Mouse (Mus musculus) left cerebral cortex, adult 2 months (tissue): ENCODE measurements around the gene Jaml. TPM values are rescaled to one million over a fixed set of nuclear protein-coding genes. Genes with fewer than 3 reads are reported as not detected.

Experiments
- DNase-seq, 2 experiments: peaks; one replicate each; pipeline ENCODE4 v3.0.0; 2021 to 2022; ENCODE audit warnings: low spot score in 2 of 2, mixed read lengths in 1 of 2; ENCODE audit errors: extremely low spot score in 1 of 2
- H3K27ac ChIP-seq: fragments of 200-600 bp; 2 replicates; pipeline ENCODE4 v1.8.1; 2022
- H3K4me3 ChIP-seq: fragments of 200-600 bp; 2 replicates; pipeline ENCODE4 v1.8.1; 2022
- CTCF ChIP-seq: fragments of 200-600 bp; IDR thresholded peaks from 2 replicates; pipeline ENCODE4 v1.8.1; 2022; ENCODE audit warnings: antibody characterized with exemption, mild to moderate bottlenecking, moderate library complexity
- intact Hi-C: fragments of 180-260 bp; cut with DNase I; formaldehyde crosslinking; loops from one replicate; pipeline ENCODE4 v1.15.1; 2025
- total RNA-seq, 2 experiments: library from RNA; stranded (reverse); gene quantifications; 2 replicates each; pipeline ENCODE4 v1.2.3; 2021

Jaml gene
- total RNA-seq, 2 experiments from 2014 or later: 0.41 to 0.98 TPM

DNA sequence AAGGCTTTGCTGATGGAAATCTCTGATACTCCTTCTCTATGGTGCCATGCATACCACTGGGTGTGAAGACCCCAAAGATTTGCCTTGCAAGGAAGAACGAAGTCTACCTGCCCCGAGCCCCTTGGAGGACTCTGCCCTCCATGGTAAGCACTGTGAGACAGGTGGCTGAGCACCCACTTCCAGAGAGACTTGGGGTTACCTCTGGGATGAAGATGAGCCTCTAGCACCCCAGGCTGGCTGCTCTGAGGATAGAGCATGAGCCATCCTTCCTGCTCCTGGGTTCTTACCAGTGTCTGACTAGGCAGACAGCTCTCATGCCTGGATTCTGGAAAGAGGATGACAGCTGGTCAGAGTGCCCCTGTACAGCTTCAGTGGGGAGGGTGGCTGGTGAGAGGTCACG lies 51.1 kb downstream of the Jaml start:
- DNase-seq: no peak
- H3K27ac ChIP-seq: no peak overlapping the region
- intact Hi-C loops: no loop called here
- no peak overlapping the region for H3K4me3 ChIP-seq
- TF ChIP-seq CTCF: no peak

DNA sequence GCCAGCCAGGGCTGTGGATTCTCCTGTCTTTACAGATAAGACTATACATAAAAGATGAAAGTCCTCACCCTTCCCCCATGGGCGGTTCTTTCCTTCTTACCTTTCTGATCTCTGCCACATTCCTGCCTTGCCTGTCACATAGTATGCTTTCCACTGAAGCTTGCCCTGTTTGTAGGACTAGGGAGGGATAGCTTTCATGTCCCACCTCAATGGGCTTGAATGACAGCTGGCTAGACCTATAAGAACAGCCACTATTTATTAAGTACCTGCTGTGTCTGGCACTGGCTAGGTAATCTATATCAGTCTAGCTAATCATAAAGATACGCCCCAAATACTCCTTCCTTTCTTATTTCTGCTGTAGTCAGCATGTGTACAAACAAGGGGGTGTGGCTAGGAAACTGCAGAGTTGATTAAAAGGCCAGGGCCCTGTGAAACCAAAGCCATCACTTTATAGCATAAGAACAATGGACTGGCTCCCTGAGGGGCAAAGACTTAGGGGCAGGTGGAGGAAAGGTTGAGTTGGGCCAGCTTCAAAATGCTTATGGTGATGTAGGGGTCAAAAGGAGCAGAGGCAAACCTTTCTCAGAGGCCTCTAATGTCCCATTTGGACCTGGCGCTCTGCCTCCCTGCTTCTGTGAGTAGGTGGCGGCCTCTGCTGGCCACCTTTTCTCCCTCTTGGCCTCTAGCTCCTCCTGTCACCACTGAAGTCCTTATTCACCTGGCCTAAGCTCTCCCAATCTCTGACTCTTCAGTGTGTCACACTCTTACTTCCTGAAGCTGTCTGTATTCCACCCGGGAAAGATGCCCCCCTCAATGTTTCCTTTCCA lies 54.7 kb downstream of the Jaml start:
- DNase-seq: no peak
- peak; percentile 55 for TF ChIP-seq CTCF
- intact Hi-C loops: no loop called here
- Histone ChIP-seq H3K4me3 (no peak overlapping the region), H3K27ac (no peak overlapping the region)

- intact Hi-C loops: no loop called here
- no peak for DNase-seq
- no peak for TF ChIP-seq CTCF
- Histone ChIP-seq H3K4me3 (no peak overlapping the region), H3K27ac (no peak overlapping the region)
Observed at GRCm38 (mm10) chr9:45136442-45137169, 57.6 kb downstream of the Jaml start.

- TF ChIP-seq CTCF: no peak
- DNase-seq: peak; percentile 45 to 54
- peak within 1 kb of the TSS; percentile 60 for H3K4me3 ChIP-seq
- peak within 1 kb of the TSS; percentile 74 for H3K27ac ChIP-seq
- intact Hi-C loops: loop anchor here (1.0 kb wide), 1 partner anchor 16 kb away; no protein-coding TSS in a partner anchor
Observed at GRCm38 (mm10) chr9:45138191-45139032, 59.4 kb downstream of the Jaml start, which contains the start of gene Scn4b. TSS of gene Scn4b (plus strand) at chr9:45138395.

DNA sequence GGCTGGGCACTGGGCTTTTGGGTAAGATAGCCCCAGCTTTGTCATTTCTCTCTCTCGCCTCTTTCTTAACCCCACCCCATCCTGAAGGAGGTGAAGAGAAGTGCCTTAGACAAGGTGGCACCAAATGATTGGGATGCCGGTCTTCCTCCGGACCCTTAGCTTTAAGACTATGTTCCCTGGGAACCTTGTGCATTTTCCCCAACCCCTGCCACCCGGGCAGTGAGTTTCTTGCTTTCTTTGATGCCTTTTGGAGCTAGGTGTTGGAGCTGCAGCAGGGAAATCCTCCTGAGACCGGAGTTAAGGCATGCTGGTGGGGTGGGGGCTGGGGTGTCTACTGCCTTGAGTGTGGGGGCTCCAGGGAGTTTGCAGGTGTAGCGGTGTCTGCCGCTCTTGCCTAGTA lies 60.1 kb downstream of the Jaml start:
- H3K27ac ChIP-seq: peak overlapping the region; percentile 74
- TF ChIP-seq CTCF: no peak
- DNase-seq: no peak
- intact Hi-C loops: no loop called here
- peak overlapping the region; percentile 60 for H3K4me3 ChIP-seq

DNA sequence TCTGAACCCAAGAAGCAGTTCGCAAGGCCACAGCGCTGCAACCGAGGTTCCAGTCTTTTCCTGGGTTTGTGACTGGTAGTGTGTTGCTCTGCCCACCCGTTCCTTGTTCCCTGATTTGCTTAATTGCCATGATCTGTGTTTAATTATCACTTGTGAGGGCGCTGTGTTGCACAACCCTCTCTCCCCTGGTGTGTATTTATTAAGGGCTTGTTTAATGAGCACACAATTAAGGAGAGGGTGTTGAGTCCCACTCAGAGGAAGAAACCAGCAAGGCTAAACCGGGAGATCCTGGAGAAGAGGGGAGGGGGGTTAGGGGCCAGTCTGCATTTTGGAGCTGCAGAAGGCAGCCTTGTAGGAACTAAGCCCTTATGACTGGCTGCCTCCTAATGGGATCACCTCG lies 62.0 kb downstream of the Jaml start:
- TF ChIP-seq CTCF: no peak
- Histone ChIP-seq H3K4me3 (no peak overlapping the region), H3K27ac (no peak overlapping the region)
- DNase-seq: no peak
- intact Hi-C loops: loop anchor here (10.0 kb wide), 1 partner anchor 326 kb away; no protein-coding TSS in a partner anchor

DNA sequence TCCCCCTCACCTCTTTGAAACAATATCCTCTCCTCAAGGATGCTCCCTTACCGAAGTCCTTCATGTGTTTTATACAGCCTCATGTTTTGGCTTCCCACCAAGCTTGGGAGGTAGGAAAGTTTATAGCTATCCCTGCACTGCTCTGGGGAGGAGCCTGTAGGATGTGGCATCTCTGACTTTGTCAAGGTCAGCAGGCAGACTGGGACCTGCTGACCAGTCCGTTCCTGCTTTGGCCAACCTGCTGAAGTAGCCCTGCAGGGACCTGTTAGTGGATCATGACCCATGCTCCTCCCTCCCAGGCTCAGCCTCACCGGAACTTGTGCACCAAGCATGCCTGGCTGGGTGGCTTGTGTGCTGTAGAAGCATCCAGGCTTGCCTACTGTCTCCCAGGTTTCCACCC lies 63.7 kb downstream of the Jaml start:
- TF ChIP-seq CTCF: no peak
- Histone ChIP-seq H3K27ac (no peak overlapping the region), H3K4me3 (no peak overlapping the region)
- DNase-seq: no peak
- intact Hi-C loops: loop anchor here (10.0 kb wide), 1 partner anchor 328 kb away; no protein-coding TSS in a partner anchor

DNA sequence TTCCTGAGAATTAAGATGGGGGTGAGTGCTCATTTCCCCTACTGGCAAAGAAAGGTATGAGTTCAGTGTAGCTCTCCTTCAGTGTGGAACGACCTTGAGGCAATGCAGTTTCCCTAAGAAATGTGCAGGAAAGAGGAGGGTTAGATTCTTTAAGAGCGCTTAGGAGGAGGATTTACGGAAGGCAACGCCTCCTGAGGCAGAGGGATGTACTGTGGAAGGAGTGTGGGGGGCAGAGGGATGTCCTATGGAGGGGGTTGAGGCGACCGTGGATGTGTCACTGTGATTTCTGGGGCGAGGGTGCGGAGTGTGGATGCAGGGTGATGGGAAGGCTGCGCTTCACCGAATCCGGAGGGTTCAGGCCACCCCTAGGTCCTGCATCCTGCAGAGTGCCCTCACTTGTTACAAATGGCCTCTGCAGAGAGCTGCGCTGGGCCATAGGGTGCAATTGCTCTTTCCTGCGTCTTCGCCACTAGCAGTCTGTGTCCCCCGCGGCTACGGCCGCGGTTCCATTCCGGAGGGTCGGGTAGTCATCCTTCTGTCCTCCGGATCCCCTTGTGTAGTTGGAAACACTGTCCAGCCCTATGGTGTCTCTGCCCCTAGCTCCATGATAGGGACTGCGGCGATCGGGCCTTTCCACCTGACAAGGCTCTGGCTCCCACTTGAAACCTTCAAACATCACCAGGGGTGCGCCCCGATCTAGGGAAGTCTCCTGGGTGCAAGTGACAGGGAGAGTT lies 66.7 kb downstream of the Jaml start:
- DNase-seq: peak in 1 of 2 experiments; percentile 43
- Histone ChIP-seq H3K27ac (peak overlapping the region; percentile 85), H3K4me3 (peak overlapping the region; percentile 50)
- intact Hi-C loops: loop anchor here (1.0 to 10.0 kb wide), 5 partner anchors 91 to 331 kb away; partner anchors contain the start of gene Mpzl3
- peak; percentile 36 for TF ChIP-seq CTCF

DNA sequence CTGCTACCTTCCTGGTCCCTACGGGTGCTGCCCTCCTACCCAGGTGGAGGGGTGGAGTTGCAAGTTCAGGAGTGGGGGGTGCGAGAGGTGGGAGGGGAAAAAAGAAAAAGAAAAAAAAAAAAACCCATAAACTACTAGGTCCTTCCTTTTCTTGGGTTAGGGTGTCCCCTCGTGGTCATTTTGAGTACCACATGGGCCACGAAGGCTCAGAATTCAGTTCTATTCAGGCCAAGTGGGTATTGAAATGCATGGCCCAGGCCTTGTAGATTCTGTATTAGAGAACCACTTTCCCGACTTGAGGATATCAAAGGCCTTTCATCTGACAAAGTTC lies 67.2 kb downstream of the Jaml start:
- Histone ChIP-seq H3K4me3 (peak overlapping the region; percentile 50), H3K27ac (peak overlapping the region; percentile 85)
- peak; percentile 72 to 82 for DNase-seq
- intact Hi-C loops: loop anchor here (1.0 to 10.0 kb wide), 3 partner anchors 123 to 331 kb away; no protein-coding TSS in a partner anchor
- TF ChIP-seq CTCF: peak; percentile 94

- peak overlapping the region; percentile 19; the same call in 1 of the 2 replicates for H3K27ac ChIP-seq
- intact Hi-C loops: no loop called here
Observed at GRCm38 (mm10) chr9:45150933-45151332, 72.0 kb downstream of the Jaml start.

DNA sequence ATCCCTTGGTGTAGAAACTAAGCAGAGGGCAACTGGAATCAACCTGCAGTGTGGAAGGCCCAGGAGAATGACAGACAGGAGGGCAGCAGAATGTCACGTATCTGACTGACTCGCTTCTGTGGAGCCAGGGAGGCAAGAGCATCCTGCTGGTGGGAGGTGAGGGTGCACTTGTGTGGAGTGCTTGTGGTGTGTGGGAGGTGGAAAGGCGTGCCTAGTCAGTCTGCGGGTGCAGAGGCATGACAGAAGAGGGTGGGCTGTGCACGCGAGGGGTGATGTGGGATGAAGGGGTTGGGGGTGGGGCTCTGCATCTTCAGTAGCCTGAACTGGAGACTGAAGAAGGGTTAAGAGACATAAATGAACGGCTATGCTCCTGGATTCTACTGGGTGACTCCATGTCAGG lies 74.4 kb downstream of the Jaml start:
- DNase-seq: no peak
- H3K27ac ChIP-seq: no peak overlapping the region
- H3K4me3 ChIP-seq: no peak overlapping the region
- no peak for TF ChIP-seq CTCF
- intact Hi-C loops: no loop called here

More at GRCm38 (mm10) chr9:45150933-45151332, 72.0 kb downstream of the Jaml start:
- no peak for TF ChIP-seq CTCF
- H3K4me3 ChIP-seq: no peak overlapping the region
- DNase-seq: no peak

Other genes with a start within 250 kb of the Jaml start
- gene Kmt2a, start 197.9 kb upstream of the Jaml start, total RNA-seq: 10 to 100 TPM; 81.5 to 97.4 TPM
- gene Atp5l, start 158.4 kb upstream of the Jaml start, total RNA-seq: 100 to 1,000 TPM; 302 to 340 TPM
- 10 to 100 TPM; 66.4 to 68.0 TPM for gene Ube4a, start 113.6 kb upstream of the Jaml start, total RNA-seq
- not detected for gene Cd3g, start 98.8 kb upstream of the Jaml start, total RNA-seq
- not detected for gene Cd3d, start 97.4 kb upstream of the Jaml start, total RNA-seq
- not detected for gene Cd3e, start 69.6 kb upstream of the Jaml start, total RNA-seq
- 1 to 10 TPM; 1.2 to 1.9 TPM for gene Mpzl2, start 39.4 kb upstream of the Jaml start, total RNA-seq
- gene Mpzl3, start 24.0 kb upstream of the Jaml start, total RNA-seq: 1 to 10 TPM; 3.9 to 5.0 TPM
- gene Scn2b, start 38.6 kb downstream of the Jaml start, total RNA-seq: 100 to 1,000 TPM; 238 to 254 TPM
- gene Scn4b, start 59.2 kb downstream of the Jaml start, total RNA-seq: 10 to 100 TPM; 52.1 to 74.9 TPM
- under 1 TPM; 0.63 to 0.75 TPM for gene BC049352, start 102.8 kb downstream of the Jaml start, total RNA-seq
- not detected for gene Tmprss4, start 124.9 kb downstream of the Jaml start, total RNA-seq
- gene Il10ra, start 190.0 kb downstream of the Jaml start, total RNA-seq: 1 to 10 TPM; 3.0 to 3.3 TPM
- not detected for gene Tmprss13, start 239.9 kb downstream of the Jaml start, total RNA-seq